Mouse (Mus musculus) thymus, postnatal 36 days (tissue): ENCODE results near the gene Klk9.

Experiments used
- DNase-seq, 2 experiments: peaks; one replicate each; pipeline ENCODE4 v3.0.0; 2022; ENCODE audit warnings: mixed read lengths in 2 of 2

Gene Klk9

GRCm38 (mm10) chr7:43791591-43791990 lies at the start of gene Klk9:
Gene Klk9 (plus strand): TSS chr7:43791891.
- DNase-seq: no peak

GRCm38 (mm10) chr7:43747788-43748187 lies 43.9 kb upstream of the Klk9 start:
- no peak for DNase-seq

GRCm38 (mm10) chr7:43752806-43753205 lies 38.9 kb upstream of the Klk9 start:
- DNase-seq: no peak

- DNase-seq: no peak
These were observed 25.2 kb upstream of the Klk9 start for GRCm38 (mm10) chr7:43766484-43766883.

GRCm38 (mm10) chr7:43768597-43768996 lies 23.1 kb upstream of the Klk9 start, which contains the start of gene Klk12:
Gene Klk12 (plus strand): TSS chr7:43768897.
- DNase-seq: no peak

- DNase-seq: no peak
These were observed 22.1 kb upstream of the Klk9 start for GRCm38 (mm10) chr7:43769636-43770035.

- DNase-seq: no peak
These were observed 21.0 kb upstream of the Klk9 start for GRCm38 (mm10) chr7:43770701-43771100.

GRCm38 (mm10) chr7:43771916-43772315 lies 19.8 kb upstream of the Klk9 start:
- no peak for DNase-seq

- DNase-seq: no peak
These were observed 18.8 kb upstream of the Klk9 start for GRCm38 (mm10) chr7:43772901-43773300.

- DNase-seq: no peak
These were observed 17.3 kb upstream of the Klk9 start, which contains the start of gene Klk11 for GRCm38 (mm10) chr7:43774364-43774763. Gene Klk11 (plus strand): TSS chr7:43774604.

- no peak for DNase-seq
These were observed 16.9 kb upstream of the Klk9 start for GRCm38 (mm10) chr7:43774802-43775201.

GRCm38 (mm10) chr7:43775311-43776057 lies 16.2 kb upstream of the Klk9 start:
- DNase-seq: no peak

- no peak for DNase-seq
These were observed 15.2 kb upstream of the Klk9 start for GRCm38 (mm10) chr7:43776506-43776905.

GRCm38 (mm10) chr7:43777423-43777822 lies 14.3 kb upstream of the Klk9 start:
- DNase-seq: no peak

- DNase-seq: no peak
These were observed 13.3 kb upstream of the Klk9 start for GRCm38 (mm10) chr7:43778176-43778970.

GRCm38 (mm10) chr7:43780241-43780640 lies 11.4 kb upstream of the Klk9 start:
- no peak for DNase-seq

- no peak for DNase-seq
These were observed 10.9 kb upstream of the Klk9 start, which contains the start of gene Klk10 for GRCm38 (mm10) chr7:43780746-43781145. Gene Klk10 (plus strand): TSS chr7:43781035.

GRCm38 (mm10) chr7:43781541-43781940 lies 10.2 kb upstream of the Klk9 start:
- DNase-seq: no peak

GRCm38 (mm10) chr7:43782275-43783265 lies 9.1 kb upstream of the Klk9 start:
- peak; percentile 47 to 65 for DNase-seq

- DNase-seq: no peak
These were observed 6.4 kb upstream of the Klk9 start for GRCm38 (mm10) chr7:43785286-43785685.

- DNase-seq: no peak
These were observed 3.6 kb upstream of the Klk9 start for GRCm38 (mm10) chr7:43788096-43788495.

GRCm38 (mm10) chr7:43789295-43789694 lies 2.4 kb upstream of the Klk9 start:
- no peak for DNase-seq

- DNase-seq: no peak
These were observed 4.7 kb downstream of the Klk9 start for GRCm38 (mm10) chr7:43796355-43796754.
